Mouse (Mus musculus): ENCODE results near the gene Syce3.
A peak's percentile ranks its signal among the peaks of the same experiment; 100 is the strongest.
"Not testable (repeated sequence)": the region's sequence is repeated elsewhere in the genome, so short reads cannot be mapped to it uniquely, and the experiment has no call there.

Gene Syce3

DNA sequence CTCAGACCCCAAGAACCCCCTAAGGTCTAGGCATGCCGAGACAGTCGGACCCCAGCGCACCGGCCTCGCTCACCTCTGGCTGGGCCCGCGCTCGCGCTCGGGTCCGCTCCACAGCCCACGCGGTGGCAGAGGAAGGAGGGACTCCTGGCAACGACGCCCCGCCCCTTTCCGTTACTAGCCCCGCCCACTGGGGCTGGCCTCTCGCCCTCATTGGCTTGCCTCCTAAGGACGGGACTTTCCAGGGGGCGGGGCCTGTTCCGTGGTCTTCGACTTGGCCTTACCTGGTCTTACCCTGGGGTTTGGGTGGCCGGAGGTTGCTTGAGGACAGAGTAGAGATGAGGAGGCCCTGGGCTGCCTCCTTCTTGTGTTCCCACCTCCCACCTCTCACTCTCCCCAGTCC, at the start of gene Syce3:
Syce3 (minus strand) TSS at position 386 of the 400 bp plus-strand sequence.
- DNase-seq (ENCODE audit: low spot score in 2 of 2) = no peak

GRCm38 (mm10) chr15:89459821-89460220, 49.5 kb upstream of the Syce3 start:
- no peak for DNase-seq (ENCODE audit: low spot score in 2 of 2)

DNA sequence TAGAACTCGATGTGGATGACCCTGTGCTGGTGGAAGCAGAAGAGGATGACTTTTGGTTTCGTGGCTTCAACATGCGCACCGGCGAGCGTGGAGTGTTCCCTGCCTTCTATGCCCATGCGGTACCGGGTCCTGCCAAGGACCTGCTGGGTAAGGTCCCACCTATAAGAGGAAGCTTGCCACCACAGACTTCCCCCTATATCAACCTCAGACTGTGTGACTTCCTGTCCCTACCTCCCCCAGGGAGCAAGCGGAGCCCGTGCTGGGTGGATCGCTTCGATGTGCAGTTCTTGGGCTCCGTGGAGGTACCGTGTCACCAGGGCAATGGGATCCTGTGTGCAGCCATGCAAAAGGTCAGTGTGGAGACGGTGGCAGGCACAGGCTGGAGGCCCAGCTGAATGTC, 48.6 kb upstream of the Syce3 start:
- no peak for DNase-seq (ENCODE audit: low spot score in 2 of 2)

GRCm38 (mm10) chr15:89455642-89456041, 45.3 kb upstream of the Syce3 start:
- DNase-seq (ENCODE audit: low spot score in 2 of 2) = no peak

DNA sequence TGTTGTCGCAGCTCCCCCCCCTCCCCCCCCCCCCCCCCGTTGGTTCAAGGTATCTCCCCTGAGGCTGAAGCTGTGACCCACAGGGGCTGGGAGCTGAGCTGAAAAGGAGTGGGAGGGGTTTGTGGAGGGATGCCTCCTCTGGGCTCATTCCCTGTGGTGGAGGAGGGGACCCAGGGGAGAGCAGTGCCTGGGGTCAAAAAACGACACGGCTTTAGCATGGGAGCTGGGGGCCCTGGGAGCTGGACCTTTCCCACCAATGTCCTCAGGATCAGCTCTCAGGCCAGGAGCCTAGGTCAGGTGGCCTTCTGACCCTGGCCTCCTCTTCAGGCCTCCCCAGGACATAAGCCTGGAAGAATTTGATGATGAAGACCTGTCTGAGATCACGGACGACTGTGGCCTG, 44.6 kb upstream of the Syce3 start:
- DNase-seq (ENCODE audit: low spot score in 2 of 2) = no peak

DNA sequence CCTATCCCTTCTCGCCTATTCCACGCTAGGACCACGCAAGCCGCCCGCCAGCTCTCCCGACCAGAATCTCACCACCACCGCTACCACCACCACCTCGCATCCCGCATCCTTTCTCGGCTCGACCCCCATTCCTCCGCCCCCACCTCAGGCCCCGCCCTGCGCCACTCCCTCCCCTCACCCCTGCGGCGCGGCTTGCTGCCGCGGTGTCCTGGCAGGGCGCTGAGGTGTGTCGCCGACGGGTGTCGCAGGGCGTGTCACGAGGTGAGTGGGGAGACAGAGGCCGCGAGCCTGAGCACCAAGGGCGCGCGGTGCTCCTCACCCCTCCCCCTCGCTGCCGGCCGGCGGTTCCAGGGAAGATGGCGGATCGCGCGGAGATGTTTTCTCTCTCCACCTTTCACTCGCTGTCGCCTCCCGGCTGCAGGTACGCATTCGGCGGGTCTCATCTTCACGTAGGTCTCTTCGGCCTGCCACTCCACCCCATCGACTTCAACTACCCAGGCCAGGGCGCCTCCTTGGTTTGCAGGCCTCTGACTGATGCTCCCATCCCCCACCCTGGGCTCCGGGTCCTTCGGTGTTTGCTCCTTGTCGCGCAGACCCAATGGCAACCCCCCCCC, 43.7 kb upstream of the Syce3 start, which contains the start of gene Mapk8ip2:
Mapk8ip2 (plus strand) TSS at position 49 of the 614 bp plus-strand sequence.
- DNase-seq (ENCODE audit: low spot score in 2 of 2) = no peak

- DNase-seq (ENCODE audit: low spot score in 2 of 2) = peak in 1 of 2 experiments; percentile 53
Observed at GRCm38 (mm10) chr15:89452906-89453864, 42.9 kb upstream of the Syce3 start.

- DNase-seq (ENCODE audit: low spot score in 2 of 2) = no peak
Observed at GRCm38 (mm10) chr15:89442486-89443070, 32.3 kb upstream of the Syce3 start.

DNA sequence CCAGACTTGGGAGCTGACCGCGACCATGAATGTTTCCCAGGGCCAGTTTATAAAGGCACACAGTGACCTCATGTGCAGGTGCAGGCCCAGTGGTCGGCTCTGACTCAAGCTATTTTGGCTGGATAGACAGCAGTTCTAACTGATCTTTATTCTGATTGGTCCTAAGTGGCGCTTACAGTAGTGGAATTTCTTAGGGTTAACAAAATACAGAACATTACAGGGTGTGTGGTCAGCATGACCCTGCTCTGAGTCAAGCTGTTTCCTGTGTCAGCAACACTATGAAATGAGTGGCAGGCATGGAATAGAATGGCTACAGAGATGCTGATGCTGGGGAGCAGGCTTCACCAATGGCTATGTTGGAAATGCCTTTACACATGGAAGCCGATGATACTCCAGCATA, 25.6 kb upstream of the Syce3 start:
- no peak for DNase-seq (ENCODE audit: low spot score in 2 of 2)

DNA sequence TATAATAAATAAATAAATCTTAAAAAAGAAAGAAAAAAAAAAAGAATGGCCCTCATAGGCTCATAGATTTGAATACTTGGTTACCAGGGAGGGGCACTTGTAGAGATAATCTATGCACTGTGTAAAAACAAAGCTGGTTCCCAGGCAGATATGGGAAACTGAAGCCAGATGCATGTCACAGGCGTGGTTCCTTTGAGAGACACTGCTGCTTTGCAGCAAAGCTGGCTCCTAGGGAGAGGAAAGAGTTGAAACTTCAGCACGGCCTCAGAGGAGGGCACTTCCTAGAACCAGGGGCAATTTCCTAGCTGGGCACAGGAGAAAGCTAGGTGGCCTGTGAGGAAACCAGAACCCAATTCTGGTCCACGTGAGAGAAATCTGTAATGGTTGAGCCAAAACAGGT, 23.8 kb upstream of the Syce3 start:
- no peak for DNase-seq (ENCODE audit: low spot score in 2 of 2)

DNA sequence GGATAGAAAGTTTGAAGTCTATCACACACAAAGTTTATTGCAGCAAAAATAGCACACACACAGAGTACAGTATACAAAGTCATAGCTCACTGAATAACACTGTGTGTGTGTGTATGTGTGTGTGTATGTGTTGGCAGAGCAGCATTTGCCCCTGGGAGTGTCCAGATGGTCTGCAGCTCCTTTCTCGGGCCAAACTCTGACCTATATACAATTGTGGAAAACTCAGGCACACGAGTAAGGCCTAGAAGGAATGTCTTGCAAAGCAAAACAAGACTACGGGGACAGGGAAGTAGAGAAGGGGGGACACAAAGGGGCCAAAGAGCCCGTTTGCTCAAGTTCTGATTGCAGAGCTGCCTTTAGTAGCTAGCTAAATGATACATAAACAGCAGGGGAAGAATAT, 22.6 kb upstream of the Syce3 start:
- no peak for DNase-seq (ENCODE audit: low spot score in 2 of 2)

- no peak for DNase-seq (ENCODE audit: low spot score in 2 of 2)
Observed at GRCm38 (mm10) chr15:89431806-89432205, 21.5 kb upstream of the Syce3 start.

DNA sequence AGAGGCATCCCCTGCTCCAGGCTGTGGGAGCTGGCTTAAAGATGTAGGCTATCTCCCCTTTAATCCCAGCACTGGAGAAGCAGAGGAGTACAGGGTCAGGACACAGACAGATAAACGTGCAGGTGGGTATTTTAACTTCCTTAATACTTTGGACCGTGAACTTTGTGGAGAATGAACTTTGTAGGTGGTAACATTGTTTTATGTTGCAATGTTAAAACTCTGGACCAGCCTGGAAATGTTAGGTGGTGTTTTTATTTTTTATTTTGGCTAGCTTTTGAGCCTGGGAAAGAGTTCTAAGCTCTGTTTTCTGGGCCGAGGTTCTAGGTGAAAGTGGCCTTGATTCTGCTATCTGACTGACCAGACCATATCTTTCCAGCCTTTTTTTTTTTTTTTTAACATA, 21.0 kb upstream of the Syce3 start:
- DNase-seq (ENCODE audit: low spot score in 2 of 2) = no peak

DNA sequence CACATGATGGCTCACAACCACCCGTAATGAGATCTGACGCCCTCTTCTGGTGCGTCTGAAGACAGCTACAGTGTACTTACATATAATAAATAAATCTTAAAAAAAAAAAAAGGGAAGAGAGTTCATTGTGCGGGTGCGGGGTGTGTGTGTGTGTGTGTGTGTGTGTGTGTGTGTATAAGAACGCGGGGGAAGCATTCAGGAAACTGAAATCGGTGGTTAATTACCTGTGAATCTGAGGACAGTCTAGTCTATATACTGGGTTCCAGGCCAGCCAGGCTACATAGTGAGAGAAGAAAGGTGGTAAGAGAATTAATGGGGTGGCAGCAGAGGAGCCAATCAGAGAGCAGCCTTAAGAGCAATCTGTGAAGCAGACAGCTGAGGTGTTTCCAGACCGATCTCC, 20.5 kb upstream of the Syce3 start:
- not testable (repeated sequence) for DNase-seq (ENCODE audit: low spot score in 2 of 2)

GRCm38 (mm10) chr15:89430341-89430740, 20.0 kb upstream of the Syce3 start:
- DNase-seq (ENCODE audit: low spot score in 2 of 2) = no peak

DNA sequence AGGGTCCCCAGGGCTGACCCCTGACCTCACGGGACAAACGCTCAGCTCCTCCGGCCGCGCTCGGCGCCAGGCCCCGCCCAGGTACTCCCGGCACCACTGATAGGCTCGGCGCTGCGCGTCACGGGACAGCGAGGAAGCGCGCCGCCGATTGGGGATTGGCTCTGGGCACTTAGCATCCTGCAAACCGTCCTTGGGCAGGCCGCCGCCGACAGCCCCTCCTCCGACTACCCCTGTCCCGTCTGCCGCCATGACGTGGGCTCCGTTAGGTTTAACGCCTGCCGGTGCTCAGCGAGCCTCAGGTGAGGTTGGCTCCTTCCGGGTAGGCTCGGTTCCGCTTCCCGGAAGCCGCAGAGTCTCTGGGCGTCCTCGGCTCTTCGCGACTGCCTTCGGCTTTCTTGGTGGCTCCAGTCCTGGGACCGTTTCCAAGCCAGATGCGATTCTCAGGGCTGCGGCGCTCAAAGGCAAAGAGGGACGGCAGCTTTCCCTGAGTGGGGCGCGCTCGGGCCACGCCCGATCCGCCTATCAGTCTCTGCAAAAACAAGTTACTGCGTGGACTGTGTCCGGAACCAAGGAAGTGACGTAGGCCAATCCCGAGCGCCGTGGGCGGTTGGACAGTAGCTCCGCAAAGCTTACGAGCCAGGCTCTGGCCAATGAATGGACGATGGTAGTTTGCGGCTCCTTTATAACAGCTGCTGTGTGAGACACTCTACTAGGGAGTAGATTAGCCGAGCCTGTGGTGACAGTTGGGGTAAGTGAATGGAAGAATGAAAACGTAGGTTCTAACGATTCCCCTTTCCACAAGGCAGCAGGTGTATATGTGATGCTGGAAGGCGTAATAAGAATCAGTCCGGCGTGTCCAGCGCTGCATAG, 19.3 kb upstream of the Syce3 start, which contains the start of the genes C730034F03Rik, Gm44502 and Chkb:
C730034F03Rik (plus strand) TSS at position 238 of the 870 bp plus-strand sequence.
Gm44502 (minus strand) TSS at position 345 of the 870 bp plus-strand sequence.
Chkb (minus strand) TSS at position 557 of the 870 bp plus-strand sequence.
- DNase-seq (ENCODE audit: low spot score in 2 of 2) = peak; percentile 89 to 90

DNA sequence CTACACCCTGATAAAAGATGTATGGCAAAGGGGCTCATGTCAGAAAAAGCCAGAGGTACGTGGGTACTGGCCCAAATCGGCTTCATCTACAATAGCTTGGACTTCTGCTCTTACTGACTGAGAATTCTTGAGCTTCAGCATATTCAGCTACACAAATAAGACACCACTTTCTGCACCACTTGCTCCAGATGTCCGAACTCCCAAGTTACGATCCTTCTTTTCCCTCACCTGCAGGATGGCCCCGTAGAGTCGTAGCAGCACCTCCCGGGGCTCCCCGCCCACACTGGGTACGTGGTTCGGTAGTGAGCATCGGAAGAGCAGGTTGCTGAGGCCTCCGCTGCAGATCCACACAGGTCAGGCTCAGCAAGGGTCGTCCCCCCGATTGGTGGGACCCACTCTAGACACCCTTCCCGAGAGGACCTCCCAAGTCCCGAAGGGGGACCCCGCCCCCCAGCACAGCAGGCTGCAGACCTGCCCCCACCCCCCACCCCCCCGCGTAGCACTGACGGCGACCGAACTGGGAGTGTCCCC, 18.6 kb upstream of the Syce3 start:
- no peak for DNase-seq (ENCODE audit: low spot score in 2 of 2)

- DNase-seq (ENCODE audit: low spot score in 2 of 2) = no peak
Observed at GRCm38 (mm10) chr15:89428136-89428790, 18.0 kb upstream of the Syce3 start.

- no peak for DNase-seq (ENCODE audit: low spot score in 2 of 2)
Observed at GRCm38 (mm10) chr15:89426716-89427115, 16.4 kb upstream of the Syce3 start.

DNA sequence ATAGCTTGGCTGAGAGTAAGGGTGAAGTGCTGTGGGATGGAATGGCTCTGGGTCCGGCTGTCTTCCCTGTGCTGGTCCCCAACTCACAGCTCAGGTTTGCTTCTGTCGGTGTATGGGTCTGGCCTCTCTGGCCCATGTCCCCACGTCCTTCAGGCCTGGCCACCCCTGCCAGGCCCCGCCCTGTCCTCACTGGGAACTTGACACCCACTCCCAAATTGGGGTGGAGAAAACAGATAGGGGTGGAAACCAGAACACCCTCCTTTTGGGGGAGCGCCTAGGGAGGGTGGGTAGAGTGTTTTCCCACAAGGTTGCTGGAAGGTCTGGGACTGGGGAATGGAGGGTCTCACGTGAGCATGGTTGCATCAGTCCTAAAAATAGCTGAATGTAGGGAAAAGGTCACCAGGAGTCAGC, 15.4 kb upstream of the Syce3 start, which contains the start of gene Cpt1b:
Cpt1b (minus strand) TSS at position 153 of the 411 bp plus-strand sequence.
- DNase-seq (ENCODE audit: low spot score in 2 of 2) = no peak

Data from thymus, postnatal 10 days (tissue).